Mouse (Mus musculus): ENCODE results near the gene Grik4.

- TF ChIP-seq CTCF (IDR thresholded peaks at IDR 0.05; ENCODE audit: control insufficient read depth, insufficient read depth, insufficient replicate concordance, low read depth, low read length) (no peak), POLR2A (IDR thresholded peaks at IDR 0.05; ENCODE audit: control insufficient read depth, low read depth, low read length) (no peak)
These were observed 270.8 kb downstream of the Grik4 start for GRCm38 (mm10) chr9:42673385-42674016.
